Mouse (Mus musculus) CH12.LX (cell line): Measurements from ENCODE around the gene Dnm3. TPM values are rescaled to one million over a fixed set of nuclear protein-coding genes. Genes with fewer than 3 reads are reported as not detected.

Experiments used
- DNase-seq: peaks from one replicate; pipeline ENCODE4 v3.0.0-alpha.2; 2013; ENCODE audit errors: extremely low read depth
- H3K27ac ChIP-seq: 2 replicates; pipeline ENCODE4 v1.5.1; 2012; ENCODE audit warnings: low read depth, mild to moderate bottlenecking, control low read depth, moderate library complexity; ENCODE audit not compliant: insufficient read depth
- H3K27me3 ChIP-seq: replicated peaks from 2 replicates; pipeline ENCODE3; 2012; ENCODE audit warnings: inconsistent platforms
- H3K36me3 ChIP-seq, 2 experiments: replicated peaks in 1 of 2; 2 replicates each; pipeline versions ENCODE3 to v1.6.1; 2012; ENCODE audit warnings: inconsistent platforms in 1 of 2, low read length in 1 of 2, mild to moderate bottlenecking in 1 of 2, mixed read lengths in 1 of 2, moderate library complexity in 1 of 2; ENCODE audit not compliant: control insufficient read depth in 1 of 2, insufficient read depth in 1 of 2
- H3K4me1 ChIP-seq, 2 experiments: 2 replicates each; pipeline ENCODE4 v1.6.1; 2012; ENCODE audit warnings: inconsistent platforms in 1 of 2, moderate library complexity in 1 of 2; ENCODE audit not compliant: insufficient read depth in 2 of 2, control insufficient read depth in 1 of 2
- H3K4me2 ChIP-seq: 2 replicates; pipeline ENCODE4 v1.6.1; 2012; ENCODE audit warnings: low read depth, mild to moderate bottlenecking, control low read depth; ENCODE audit not compliant: poor library complexity, insufficient read depth, severe bottlenecking
- H3K4me3 ChIP-seq, 3 experiments: fragments of 150-350 bp in 1 of 3; sonication (generic) in 1 of 3; replicated peaks in 1 of 3; 2 replicates each; pipeline versions ENCODE3 to v1.5.1; 2011 to 2012; ENCODE audit warnings: low read depth in 2 of 3, low read length in 2 of 3, mild to moderate bottlenecking in 2 of 3, moderate library complexity in 2 of 3, control low read depth in 1 of 3, improper control_type of control experiment in 1 of 3, inconsistent platforms in 1 of 3, mixed read lengths in 1 of 3; ENCODE audit not compliant: poor library complexity in 1 of 3
- H3K79me2 ChIP-seq: replicated peaks from 2 replicates; pipeline ENCODE4 v1.6.1; 2012; ENCODE audit warnings: mild to moderate bottlenecking, moderate library complexity; ENCODE audit not compliant: control insufficient read depth, poor library complexity, insufficient read depth, severe bottlenecking; ENCODE audit errors: extremely low read depth
- H3K9ac ChIP-seq: 2 replicates; pipeline ENCODE4 v1.6.1; 2012; ENCODE audit warnings: low read depth, mild to moderate bottlenecking, control low read depth, moderate library complexity; ENCODE audit not compliant: insufficient read depth
- H3K9me3 ChIP-seq: replicated peaks from 2 replicates; pipeline ENCODE3; 2012; ENCODE audit warnings: low read length, inconsistent platforms, mixed read lengths
- BHLHE40 ChIP-seq: IDR thresholded peaks from 2 replicates; pipeline ENCODE4 v1.6.1; 2011; ENCODE audit warnings: mild to moderate bottlenecking, low read depth, low read length, improper control_type of control experiment
- CHD2 ChIP-seq: IDR thresholded peaks from 2 replicates; pipeline ENCODE4 v1.6.1; 2011; ENCODE audit warnings: low read length, improper control_type of control experiment
- EP300 ChIP-seq: IDR thresholded peaks from 2 replicates; pipeline ENCODE4 v1.6.1; 2011; ENCODE audit warnings: low read length, improper control_type of control experiment
- GABPA ChIP-seq: IDR thresholded peaks from 2 replicates; pipeline ENCODE4 v1.6.1; 2012; ENCODE audit warnings: low read depth, low read length, improper control_type of control experiment, inconsistent platforms; ENCODE audit not compliant: insufficient replicate concordance
- HCFC1 ChIP-seq: IDR thresholded peaks from 2 replicates; pipeline ENCODE4 v1.6.1; 2012; ENCODE audit warnings: low read depth, mild to moderate bottlenecking, inconsistent platforms, low read length, improper control_type of control experiment
- NELFE ChIP-seq: IDR thresholded peaks from 2 replicates; pipeline ENCODE4 v1.6.1; 2011; ENCODE audit warnings: low read depth, low read length, improper control_type of control experiment
- POLR2AphosphoS2 ChIP-seq: IDR thresholded peaks from 2 replicates; pipeline ENCODE4 v1.6.1; 2011; ENCODE audit warnings: low read depth, low read length, improper control_type of control experiment
- SIN3A ChIP-seq: IDR thresholded peaks from 2 replicates; pipeline ENCODE4 v1.6.1; 2012; ENCODE audit warnings: low read length, improper control_type of control experiment, inconsistent platforms
- SMC3 ChIP-seq: IDR thresholded peaks from 2 replicates; pipeline ENCODE4 v1.6.1; 2011; ENCODE audit warnings: low read depth, low read length, improper control_type of control experiment
- TBP ChIP-seq: conservative IDR thresholded peaks from 2 replicates; pipeline ENCODE4 v1.6.1; 2011; ENCODE audit warnings: low read depth, low read length, improper control_type of control experiment
- TCF12 ChIP-seq: IDR thresholded peaks from 2 replicates; pipeline ENCODE4 v1.6.1; 2014; ENCODE audit warnings: low read depth, mild to moderate bottlenecking, inconsistent platforms, low read length, improper control_type of control experiment
- dilution Hi-C: fragments of 300-500 bp; cut with MboI; formaldehyde crosslinking; loops from 2 replicates; pipeline ENCODE4 v1.14.3; 2020; ENCODE audit warnings: low sequenced_read_pairs; ENCODE audit not compliant: extremely low pct_unique_long_range_greater_than_20kb, extremely low pct_ligation_motif_present
- in situ Hi-C: fragments of 300-500 bp; cut with MboI; formaldehyde crosslinking; loops from 3 replicates; pipeline ENCODE4 v1.14.3; 2019; ENCODE audit warnings: low sequenced_read_pairs, low pct_ligation_motif_present, low pct_unique_long_range_greater_than_20kb, mixed read lengths
- polyA plus RNA-seq: library from polyadenylated mRNA; unstranded; fragments of >175 nt; gene quantifications from 2 replicates; pipeline ENCODE4 v1.2.1, GENCODE M21; 2012; ENCODE audit warnings: low read depth; ENCODE audit not compliant: insufficient read length
- total RNA-seq, 2 experiments: library from RNA; depleted of rRNA; stranded (reverse); fragments of 300-350 nt in 1 of 2; fragments of >200 nt in 1 of 2; gene quantifications; 2 replicates each; pipeline ENCODE4 v1.2.3; 2012 to 2014

The Dnm3 gene
- total and polyA plus RNA-seq, 3 experiments = 3.6 to 9.5 (median 6.9) TPM

GRCm38 (mm10) chr1:162126856-162127792 lies 350.7 kb downstream of the Dnm3 start:
- H3K4me3 ChIP-seq = no peak overlapping the region
- dilution Hi-C loops = no loop called here
- no peak for TF ChIP-seq SMC3
- no peak for TF ChIP-seq HCFC1
- no peak for TF ChIP-seq TBP
- no peak for TF ChIP-seq POLR2AphosphoS2
- TF ChIP-seq NELFE = no peak
- no peak for TF ChIP-seq SIN3A
- TF ChIP-seq EP300 = no peak
- no peak for TF ChIP-seq CHD2
- no peak for TF ChIP-seq TCF12
- TF ChIP-seq, all 38 proteins: peak for 0
- Histone ChIP-seq H3K4me2 (no peak overlapping the region), H3K27ac (no peak overlapping the region), H3K9me3 (no peaks in the 10 kb centered on the region), H3K27me3 (no peaks in the 10 kb centered on the region), H3K36me3 (peaks cover 0 to 3% of the 10 kb centered on the region in 2 experiments), H3K4me1 (peaks cover 0 to 5% of the 10 kb centered on the region in 2 experiments; a peak in 1 of 4 replicates), H3K79me2 (no peaks in the 10 kb centered on the region), H3K9ac (no peak overlapping the region)
- DNase-seq = no peak
- in situ Hi-C loops = no loop called here

GRCm38 (mm10) chr1:162124396-162124795 lies 353.4 kb downstream of the Dnm3 start:
- Histone ChIP-seq H3K4me3 (no peak overlapping the region), H3K4me1 (peaks cover 0 to 5% of the 10 kb centered on the region in 2 experiments; a peak in 1 of 4 replicates), H3K27ac (no peak overlapping the region), H3K4me2 (no peak overlapping the region), H3K36me3 (peaks cover 0 to 6% of the 10 kb centered on the region in 2 experiments)
- DNase-seq = no peak
- TF ChIP-seq BHLHE40 (no peak), GABPA (no peak), CHD2 (no peak)
- TF ChIP-seq, all 38 proteins: peak for 0
- dilution Hi-C loops (no loop called here), in situ Hi-C loops (no loop called here)
- peaks cover 2% of the 10 kb centered on the region; the same call in 1 of the 2 replicates for H3K79me2 ChIP-seq
- no peaks in the 10 kb centered on the region for H3K9me3 ChIP-seq
- H3K9ac ChIP-seq = no peak overlapping the region
- H3K27me3 ChIP-seq = no peaks in the 10 kb centered on the region
